Comparison of ENCODE assay signal across 8 mouse cellular contexts in genomic region chr10:14211926-14212325, GRCm38 (mm10).
DNase-seq lines count a peak whose midpoint lies in the region; TF ChIP-seq lines count a peak whose summit lies in the region.

No protein-coding gene starts in this region.

- H3K27me3 ChIP-seq in kidney, adult 2 months (replicated peaks; ENCODE audit: control insufficient read depth, insufficient read depth, low read length), result no peaks in the 10 kb centered on the region

- no peaks in the 10 kb centered on the region for H3K4me1 ChIP-seq in kidney, adult 2 months (ENCODE audit: control insufficient read depth, insufficient read depth, low read length)

- no peak for TF ChIP-seq CTCF in kidney, adult 2 months (conservative IDR thresholded peaks at IDR 0.05; ENCODE audit: insufficient read depth, insufficient read length, low read depth, low read length)

- TF ChIP-seq POLR2A in kidney, adult 2 months (IDR thresholded peaks at IDR 0.05; ENCODE audit: low read depth, low read length), result no peak

- 36% methylated on average over 6 of the region's 6 CpGs for WGBS in kidney, adult 2 months

- H3K36me3 ChIP-seq in kidney, adult 2 months (ENCODE audit: control insufficient read depth, insufficient read depth, low read length), result no peaks in the 10 kb centered on the region

- intact Hi-C loops in heart, postnatal 14 days (cut with DNase I), result no loop called here

- H3K27ac ChIP-seq in kidney, adult 2 months (ENCODE audit: insufficient read depth, low read depth, low read length), result no peak overlapping the region

- DNase-seq in kidney, adult 2 months, result peak; percentile 7
- no peak for DNase-seq in kidney, adult 8-10 months
- peak; percentile 70 for DNase-seq in fat pad, adult 2 months (ENCODE audit: extremely low read depth, low read depth, low spot score)
- peak; percentile 39 to 63 for DNase-seq in heart, postnatal 14 days
- peak; percentile 71 for DNase-seq in lung, postnatal 36 days
- no peak for DNase-seq in retina, embryonic 14.5 days (ENCODE audit: low spot score)
- no peak for DNase-seq in spleen, postnatal 14 days (ENCODE audit: low spot score in 2 of 2)
- DNase-seq in urinary bladder, postnatal 36 days (ENCODE audit: low spot score in 2 of 2), result no peak

- no peak overlapping the region for H3K4me3 ChIP-seq in kidney, adult 2 months (ENCODE audit: insufficient read depth, low read depth, low read length)

Comparison
In these comparisons a context has a peak if more than half of its experiments do, and no peak if none do; other contexts are left out.
1. DNase-seq: peak in kidney, adult 2 months (single experiment), fat pad, adult 2 months (single experiment), heart, postnatal 14 days (2 of 2) and lung, postnatal 36 days (single experiment); none in kidney, adult 8-10 months (0 of 2), retina, embryonic 14.5 days (single experiment), spleen, postnatal 14 days (0 of 2) and urinary bladder, postnatal 36 days (0 of 2).